Mouse (Mus musculus) embryonic facial prominence, embryonic 14.5 days (tissue): Measurements from ENCODE around the gene Acsl4. TPM values are rescaled to one million over a fixed set of nuclear protein-coding genes. Genes with fewer than 3 reads are reported as not detected.

Experiments used
- ATAC-seq: fragments of 200-750 bp; cut with Nextera tagmentation; 2 replicates; pipeline ENCODE4 v1.8.0; 2017; ENCODE audit warnings: low read depth, moderate number of reproducible peaks, moderate TSS enrichment
- DNase-seq: peaks from one replicate; pipeline ENCODE4 v3.0.0-alpha.2; 2015; ENCODE audit warnings: low spot score
- H3K27ac ChIP-seq: fragments of 300-500 bp; sonication (generic); replicated peaks from 2 replicates; pipeline ENCODE4 v1.5.1; 2014; ENCODE audit warnings: low read depth, mild to moderate bottlenecking, low read length, moderate library complexity
- H3K27me3 ChIP-seq: fragments of 300-500 bp; sonication (generic); replicated peaks from 2 replicates; pipeline ENCODE4 v1.6.1; 2014; ENCODE audit warnings: low read length; ENCODE audit not compliant: control insufficient read depth, insufficient read depth
- H3K36me3 ChIP-seq: fragments of 300-500 bp; sonication (generic); 2 replicates; pipeline ENCODE4 v1.6.1; 2014; ENCODE audit warnings: low read length, mixed read lengths; ENCODE audit not compliant: control insufficient read depth, insufficient read depth
- H3K4me1 ChIP-seq: fragments of 300-500 bp; sonication (generic); 2 replicates; pipeline ENCODE4 v1.6.1; 2014; ENCODE audit warnings: antibody characterized with exemption, low read length; ENCODE audit not compliant: control insufficient read depth, insufficient read depth
- H3K4me2 ChIP-seq: fragments of 300-500 bp; sonication (generic); 2 replicates; pipeline ENCODE4 v1.6.1; 2014; ENCODE audit warnings: low read depth, mild to moderate bottlenecking, low read length, moderate library complexity, mixed read lengths
- H3K4me3 ChIP-seq: fragments of 300-500 bp; sonication (generic); 2 replicates; pipeline ENCODE4 v1.5.1; 2014; ENCODE audit warnings: low read depth, mild to moderate bottlenecking, low read length
- H3K9ac ChIP-seq: fragments of 300-500 bp; sonication (generic); 2 replicates; pipeline ENCODE4 v1.6.1; 2014; ENCODE audit warnings: low read depth, mild to moderate bottlenecking, low read length, moderate library complexity, mixed read lengths
- H3K9me3 ChIP-seq: fragments of 300-500 bp; sonication (generic); 2 replicates; pipeline ENCODE4 v1.6.1; 2016; ENCODE audit warnings: low read length; ENCODE audit not compliant: control insufficient read depth
- WGBS: fragments of 180-500 bp; shearing (Covaris S2); extraction: QIAGEN DNeasy Blood & Tissue Kit; methylation state at CpG from one replicate; pipeline ENCODE4 v1.1.7; 2014; 5-methylcytosine and 5-hydroxymethylcytosine counted together
- polyA plus RNA-seq: library from polyadenylated mRNA; unstranded; fragments of >200 nt; fragmentation: Nextera tagmentation; extraction: Ambion mirVana; gene quantifications from 2 replicates; pipeline ENCODE4 v1.2.1, GENCODE M21; 2014

Acsl4 gene
- polyA plus RNA-seq, 1 experiment from 2014 or later = 18.1 TPM

- ATAC-seq = no peak
- H3K4me2 ChIP-seq = no peak overlapping the region
- H3K9me3 ChIP-seq = no peaks in the 10 kb centered on the region
- H3K4me1 ChIP-seq = no peaks in the 10 kb centered on the region
- peaks cover 5% of the 10 kb centered on the region for H3K27me3 ChIP-seq
- H3K9ac ChIP-seq = no peak overlapping the region
- no peak for DNase-seq
- no peak overlapping the region for H3K4me3 ChIP-seq
- H3K27ac ChIP-seq = no peak overlapping the region
- no peaks in the 10 kb centered on the region for H3K36me3 ChIP-seq
- 68% methylated on average over 3 of the region's 3 CpGs for WGBS
Observed at GRCm38 (mm10) chrX:142376747-142377146, 13.6 kb downstream of the Acsl4 start.

- Histone ChIP-seq H3K36me3 (no peaks in the 10 kb centered on the region), H3K4me3 (no peak overlapping the region), H3K27me3 (peaks cover 5% of the 10 kb centered on the region), H3K9ac (no peak overlapping the region), H3K27ac (no peak overlapping the region), H3K4me2 (no peak overlapping the region), H3K4me1 (no peaks in the 10 kb centered on the region), H3K9me3 (no peaks in the 10 kb centered on the region)
- 81% methylated on average over 4 of the region's 4 CpGs for WGBS
- DNase-seq = no peak
- no peak for ATAC-seq
Observed at GRCm38 (mm10) chrX:142375519-142375918, 14.8 kb downstream of the Acsl4 start.

- Histone ChIP-seq H3K4me3 (no peak overlapping the region), H3K27me3 (peaks cover 4% of the 10 kb centered on the region; the same call in 1 of the 2 replicates), H3K9me3 (no peaks in the 10 kb centered on the region), H3K36me3 (no peaks in the 10 kb centered on the region), H3K9ac (no peak overlapping the region), H3K4me1 (no peaks in the 10 kb centered on the region), H3K27ac (no peak overlapping the region), H3K4me2 (no peak overlapping the region)
- WGBS = 14% methylated on average over 3 of the region's 3 CpGs
- peak; percentile 69 for DNase-seq
- no peak for ATAC-seq
Observed at GRCm38 (mm10) chrX:142372393-142372792, 17.9 kb downstream of the Acsl4 start.

GRCm38 (mm10) chrX:142369935-142370334 lies 20.4 kb downstream of the Acsl4 start:
- no peak overlapping the region for H3K9ac ChIP-seq
- H3K4me1 ChIP-seq = no peaks in the 10 kb centered on the region
- 38% methylated on average over 7 of the region's 7 CpGs for WGBS
- DNase-seq (no peak), ATAC-seq (no peak)
- no peak overlapping the region for H3K4me3 ChIP-seq
- H3K36me3 ChIP-seq = no peaks in the 10 kb centered on the region
- no peaks in the 10 kb centered on the region for H3K27me3 ChIP-seq
- no peak overlapping the region for H3K4me2 ChIP-seq
- no peak overlapping the region for H3K27ac ChIP-seq
- H3K9me3 ChIP-seq = no peaks in the 10 kb centered on the region

GRCm38 (mm10) chrX:142363882-142364281 lies 26.5 kb downstream of the Acsl4 start:
- no peaks in the 10 kb centered on the region for H3K9me3 ChIP-seq
- ATAC-seq (no peak), DNase-seq (no peak)
- H3K4me3 ChIP-seq = no peak overlapping the region
- H3K4me1 ChIP-seq = no peaks in the 10 kb centered on the region
- H3K9ac ChIP-seq = no peak overlapping the region
- WGBS = 85% methylated on average over 1 of the region's 1 CpGs
- no peaks in the 10 kb centered on the region for H3K27me3 ChIP-seq
- no peaks in the 10 kb centered on the region for H3K36me3 ChIP-seq
- no peak overlapping the region for H3K4me2 ChIP-seq
- no peak overlapping the region for H3K27ac ChIP-seq

GRCm38 (mm10) chrX:142359031-142359430 lies 31.3 kb downstream of the Acsl4 start:
- WGBS = 81% methylated on average over 7 of the region's 7 CpGs
- H3K27ac ChIP-seq = no peak overlapping the region
- no peak overlapping the region for H3K9ac ChIP-seq
- H3K36me3 ChIP-seq = no peaks in the 10 kb centered on the region
- DNase-seq = no peak
- no peak for ATAC-seq
- H3K4me3 ChIP-seq = no peak overlapping the region
- no peaks in the 10 kb centered on the region for H3K9me3 ChIP-seq
- H3K4me2 ChIP-seq = no peak overlapping the region
- no peaks in the 10 kb centered on the region for H3K27me3 ChIP-seq
- H3K4me1 ChIP-seq = no peaks in the 10 kb centered on the region

GRCm38 (mm10) chrX:142358427-142358826 lies 31.9 kb downstream of the Acsl4 start:
- Histone ChIP-seq H3K9me3 (no peaks in the 10 kb centered on the region), H3K4me3 (no peak overlapping the region), H3K36me3 (no peaks in the 10 kb centered on the region), H3K4me2 (no peak overlapping the region), H3K4me1 (no peaks in the 10 kb centered on the region), H3K9ac (no peak overlapping the region), H3K27ac (no peak overlapping the region), H3K27me3 (no peaks in the 10 kb centered on the region)
- no peak for ATAC-seq
- 75% methylated on average over 5 of the region's 5 CpGs for WGBS
- no peak for DNase-seq

- Histone ChIP-seq H3K9ac (no peak overlapping the region), H3K36me3 (no peaks in the 10 kb centered on the region), H3K4me3 (no peak overlapping the region), H3K4me2 (no peak overlapping the region), H3K27me3 (peaks cover 5% of the 10 kb centered on the region; the same call in 1 of the 2 replicates), H3K4me1 (no peaks in the 10 kb centered on the region), H3K27ac (no peak overlapping the region), H3K9me3 (no peaks in the 10 kb centered on the region)
- no peak for ATAC-seq
- WGBS = 85% methylated on average over 6 of the region's 6 CpGs
- DNase-seq = peak; percentile 14
Observed at GRCm38 (mm10) chrX:142336207-142336606, 54.1 kb downstream of the Acsl4 start.

GRCm38 (mm10) chrX:142335502-142335901 lies 54.8 kb downstream of the Acsl4 start:
- WGBS = 84% methylated on average over 5 of the region's 5 CpGs
- no peak for ATAC-seq
- Histone ChIP-seq H3K4me2 (no peak overlapping the region), H3K27ac (no peak overlapping the region), H3K9ac (no peak overlapping the region), H3K4me3 (no peak overlapping the region), H3K4me1 (no peaks in the 10 kb centered on the region), H3K27me3 (peaks cover 5% of the 10 kb centered on the region; the same call in 1 of the 2 replicates), H3K36me3 (no peaks in the 10 kb centered on the region), H3K9me3 (no peaks in the 10 kb centered on the region)
- no peak for DNase-seq
